Mouse (Mus musculus) olfactory bulb, adult 2 months (tissue): ENCODE data around the gene Ndufc2.

Experiments used
- CTCF ChIP-seq: fragments of 200-500 bp; IDR thresholded peaks from 2 replicates; pipeline ENCODE4 v1.5.1; 2012; ENCODE audit warnings: low read depth, mild to moderate bottlenecking, low read length, moderate library complexity; ENCODE audit not compliant: insufficient read depth
- POLR2A ChIP-seq: fragments of 200-500 bp; IDR thresholded peaks from 2 replicates; pipeline ENCODE4 v1.6.1; 2012; ENCODE audit warnings: mild to moderate bottlenecking, low read depth, low read length, moderate library complexity; ENCODE audit not compliant: insufficient read depth

DNA sequence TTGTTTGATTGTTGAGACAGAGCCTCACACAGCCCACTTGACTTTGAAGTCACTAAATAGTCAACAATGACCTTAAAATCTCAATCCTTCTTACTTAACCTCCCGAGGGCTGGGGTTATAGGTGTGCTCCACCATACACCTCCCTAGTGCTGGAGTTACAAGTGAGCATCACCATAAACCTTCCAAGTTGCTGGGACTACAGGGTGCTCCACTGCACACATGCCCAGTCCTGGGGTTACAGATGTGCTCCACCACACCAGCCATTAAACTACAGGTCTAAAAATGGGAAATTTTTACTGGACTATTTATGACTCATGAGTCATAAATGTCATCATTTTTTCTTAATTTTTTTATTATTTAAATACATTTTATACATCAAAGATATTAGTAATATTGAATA lies 33.9 kb upstream of the Ndufc2 start:
- TF ChIP-seq CTCF (no peak), POLR2A (no peak)
